Mouse (Mus musculus): ENCODE measurements around the gene Urod.

Urod gene

GRCm38 (mm10) chr4:116995131-116995797, 1.1 kb upstream of the Urod start, which contains the start of gene Hectd3:
Gene Hectd3, plus strand, starts transcription at chr4:116995317.
- DNase-seq, result peak; percentile 64

GRCm38 (mm10) chr4:116991366-116991765, 2.8 kb downstream of the Urod start:
- peak; percentile 87 for DNase-seq

- no peak for DNase-seq
Measured at GRCm38 (mm10) chr4:116989731-116990130, 4.5 kb downstream of the Urod start.

- no peak for DNase-seq
Measured at GRCm38 (mm10) chr4:116987122-116987456, 7.1 kb downstream of the Urod start.

GRCm38 (mm10) chr4:116986400-116987121, 7.7 kb downstream of the Urod start:
- DNase-seq, result peak; percentile 91

GRCm38 (mm10) chr4:116985681-116986080, 8.5 kb downstream of the Urod start:
- DNase-seq, result no peak

- DNase-seq, result no peak
Measured at GRCm38 (mm10) chr4:116976503-116976902, 17.7 kb downstream of the Urod start.

- DNase-seq, result no peak
Measured at GRCm38 (mm10) chr4:116954951-116955350, 39.3 kb downstream of the Urod start.

- no peak for DNase-seq
Measured at GRCm38 (mm10) chr4:116951642-116952041, 42.6 kb downstream of the Urod start.

GRCm38 (mm10) chr4:116944055-116944454, 50.2 kb downstream of the Urod start:
- no peak for DNase-seq

- DNase-seq, result no peak
Measured at GRCm38 (mm10) chr4:116942695-116943094, 51.5 kb downstream of the Urod start.

Data from lung, postnatal 10 days (tissue).